Mouse (Mus musculus) adrenal gland, adult 2 months (tissue): ENCODE data around the gene Rsph6a. TPM values are rescaled to one million over a fixed set of nuclear protein-coding genes. Genes with fewer than 3 reads are reported as not detected.

Experiments
- DNase-seq: peaks from one replicate; pipeline ENCODE4 v3.0.0; 2021
- microRNA-seq, 2 experiments: library from miRNA; unstranded; fragments of <30 nt; microRNA quantifications; one replicate each; pipeline ENCODE4 v1.2.0; 2021
- polyA plus RNA-seq: library from polyadenylated mRNA; depleted of rRNA; stranded (reverse); fragments of >200 nt; gene quantifications from 2 replicates; pipeline ENCODE4 v1.2.3, GENCODE M21; 2012; rRNA removed
- total RNA-seq, 2 experiments: library from RNA; stranded (reverse); gene quantifications; 2 replicates each; pipeline ENCODE4 v1.2.3; 2021

The Rsph6a gene
- total and polyA plus RNA-seq, 3 experiments, result not detected

DNA sequence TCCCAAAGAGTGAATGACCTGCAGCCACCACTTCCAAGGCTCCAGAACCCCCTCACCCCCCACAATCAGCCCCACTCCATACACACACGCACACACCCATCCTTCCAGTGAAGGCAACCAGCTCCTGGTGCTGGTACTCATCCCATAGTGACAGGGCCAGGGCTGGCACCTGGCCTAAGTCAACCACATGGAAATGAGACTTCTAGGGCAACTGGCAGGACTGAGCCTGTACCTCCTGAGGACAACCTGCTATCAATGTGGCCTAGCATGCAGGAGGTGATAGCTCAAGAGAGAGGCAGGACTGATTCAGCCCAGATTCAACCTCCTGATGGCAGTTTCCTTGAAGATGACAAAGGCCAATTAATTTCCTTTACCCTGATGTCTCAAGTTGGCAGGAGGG is 45.8 kb downstream of the Rsph6a start:
- no peak for DNase-seq

DNA sequence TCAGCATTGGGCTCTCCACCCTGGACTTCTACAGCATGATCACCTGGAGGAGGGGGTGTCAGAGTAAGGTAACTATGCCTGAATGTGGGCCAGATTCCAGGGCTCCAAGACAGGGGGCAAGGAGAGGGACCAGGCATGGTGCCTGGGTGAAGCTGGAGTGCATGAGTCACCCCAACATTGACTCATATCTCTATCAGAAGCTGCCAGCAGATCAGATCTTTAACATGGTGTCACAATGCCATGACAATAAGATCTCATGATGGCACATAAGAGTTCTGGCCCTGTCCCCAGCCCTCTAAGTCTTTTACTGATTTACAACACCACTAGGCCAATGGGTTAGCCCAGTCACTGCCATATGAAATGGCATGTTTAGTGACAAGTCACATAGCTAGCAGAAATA is 49.3 kb downstream of the Rsph6a start:
- peak; percentile 56 for DNase-seq

DNA sequence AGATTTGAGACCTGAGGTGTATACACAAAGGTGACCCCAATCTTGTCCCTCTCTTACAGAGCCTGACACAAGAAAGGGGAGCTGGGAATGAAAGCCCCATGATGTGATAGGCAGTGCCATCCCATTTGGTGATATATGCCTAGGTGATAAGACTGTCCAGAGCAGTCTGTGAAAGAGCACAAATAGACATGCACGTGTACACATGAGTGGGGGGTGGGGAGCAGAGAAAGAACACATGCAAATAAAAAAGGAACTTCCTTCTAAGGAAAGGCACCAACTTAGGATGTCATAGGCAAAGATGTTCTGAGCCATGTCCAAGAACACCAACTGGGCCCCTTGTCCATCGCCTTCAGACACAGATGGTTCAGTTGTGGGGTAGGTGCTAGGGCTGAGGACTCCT is 50.0 kb downstream of the Rsph6a start:
- DNase-seq, result no peak

DNA sequence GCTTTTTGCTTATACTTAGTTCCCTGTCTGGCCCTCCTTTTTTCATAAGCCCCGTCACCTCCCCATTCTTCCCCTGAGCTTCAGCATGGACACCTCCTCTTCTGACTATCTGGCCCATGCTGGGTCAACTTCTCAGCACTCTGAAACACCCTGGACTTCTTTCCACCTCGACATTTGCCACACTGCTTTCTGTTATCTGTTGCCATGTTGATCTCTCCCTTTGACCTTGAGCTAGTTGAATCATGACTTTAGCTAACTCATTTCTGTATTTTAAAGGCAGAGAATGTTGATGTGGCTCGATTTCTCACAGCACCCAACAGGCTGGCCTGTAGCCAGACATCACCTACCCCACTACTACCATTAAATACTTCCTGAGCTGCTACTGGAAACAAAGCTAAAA is 52.9 kb downstream of the Rsph6a start:
- peak; percentile 55 for DNase-seq

DNA sequence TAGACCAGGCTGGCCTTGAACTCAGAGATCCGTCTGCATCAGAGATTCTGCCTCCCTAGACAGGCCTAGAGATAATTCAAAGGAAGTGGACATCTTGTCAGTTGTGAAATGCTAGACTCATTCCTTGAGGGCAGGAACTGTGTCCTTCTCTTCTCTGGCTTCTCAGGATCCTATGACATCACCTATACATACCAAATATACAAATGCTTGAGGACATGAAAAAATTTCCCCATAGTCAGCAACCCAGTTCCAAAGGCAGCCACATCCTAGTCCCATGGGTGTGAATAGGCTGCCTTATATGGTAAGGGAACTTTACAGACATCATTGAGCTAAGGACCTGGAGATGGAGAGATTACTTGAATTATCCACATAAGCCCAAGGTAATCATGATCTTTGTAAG is 55.1 kb downstream of the Rsph6a start:
- no peak for DNase-seq

DNA sequence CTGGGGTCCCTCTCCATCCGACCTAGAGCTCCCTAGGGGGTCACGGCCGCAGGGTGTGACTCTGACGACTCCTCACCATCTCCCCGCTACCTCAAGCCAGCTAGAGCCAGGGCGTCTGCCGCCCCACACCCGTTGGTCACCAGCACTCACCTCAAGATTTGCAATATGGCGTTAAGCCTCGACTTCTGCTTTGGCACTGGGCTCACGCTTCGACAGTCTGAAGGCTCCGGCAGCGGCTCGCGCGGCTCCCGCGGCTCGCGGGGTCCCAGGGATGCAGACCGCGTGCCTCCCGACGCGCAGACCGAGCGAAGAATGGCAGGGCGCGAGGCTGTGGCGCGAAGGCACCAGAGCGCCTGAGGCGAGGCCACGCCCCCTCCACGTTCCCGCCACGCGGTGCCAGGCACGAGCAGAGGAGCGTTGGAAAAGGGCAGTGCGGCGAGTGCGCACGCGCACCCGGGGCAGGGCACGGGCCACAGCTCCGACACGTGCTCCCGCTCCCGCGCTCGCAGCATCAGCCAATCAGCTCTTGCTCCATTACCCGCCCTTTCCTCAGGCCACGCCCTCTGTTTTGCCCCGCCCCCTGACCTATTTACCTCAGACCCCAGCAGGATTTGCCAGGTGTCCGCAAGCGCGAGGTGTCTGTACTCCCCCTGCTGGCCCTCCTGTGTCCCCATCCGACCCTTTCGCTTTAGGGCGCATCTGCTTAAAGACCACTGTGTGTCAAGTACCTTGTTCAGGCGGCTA is 63.7 kb downstream of the Rsph6a start, which contains the start of gene Gm4969:
TSS of gene Gm4969 (minus strand) at position 341 of the 744 bp plus-strand sequence.
- peak; percentile 68 for DNase-seq

DNA sequence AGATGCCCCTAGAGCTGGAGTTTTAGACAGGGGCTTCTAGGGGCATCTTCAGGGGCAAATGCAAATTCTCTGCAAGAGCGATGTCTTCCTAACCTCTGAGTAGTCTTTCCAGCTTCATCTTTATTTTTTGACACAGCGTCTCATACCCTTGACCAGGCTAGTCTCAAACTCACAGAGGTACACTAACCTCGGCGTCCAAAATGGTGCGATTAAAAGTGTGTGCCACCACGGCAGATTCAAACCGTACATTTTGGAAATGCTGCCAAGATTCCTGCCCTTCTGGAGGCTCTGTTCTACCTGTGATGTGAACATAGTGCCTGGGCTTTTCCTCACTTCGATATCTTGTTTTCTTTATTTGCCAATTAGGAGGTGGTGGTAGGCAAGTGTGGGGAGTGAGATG is 64.6 kb downstream of the Rsph6a start:
- no peak for DNase-seq

DNA sequence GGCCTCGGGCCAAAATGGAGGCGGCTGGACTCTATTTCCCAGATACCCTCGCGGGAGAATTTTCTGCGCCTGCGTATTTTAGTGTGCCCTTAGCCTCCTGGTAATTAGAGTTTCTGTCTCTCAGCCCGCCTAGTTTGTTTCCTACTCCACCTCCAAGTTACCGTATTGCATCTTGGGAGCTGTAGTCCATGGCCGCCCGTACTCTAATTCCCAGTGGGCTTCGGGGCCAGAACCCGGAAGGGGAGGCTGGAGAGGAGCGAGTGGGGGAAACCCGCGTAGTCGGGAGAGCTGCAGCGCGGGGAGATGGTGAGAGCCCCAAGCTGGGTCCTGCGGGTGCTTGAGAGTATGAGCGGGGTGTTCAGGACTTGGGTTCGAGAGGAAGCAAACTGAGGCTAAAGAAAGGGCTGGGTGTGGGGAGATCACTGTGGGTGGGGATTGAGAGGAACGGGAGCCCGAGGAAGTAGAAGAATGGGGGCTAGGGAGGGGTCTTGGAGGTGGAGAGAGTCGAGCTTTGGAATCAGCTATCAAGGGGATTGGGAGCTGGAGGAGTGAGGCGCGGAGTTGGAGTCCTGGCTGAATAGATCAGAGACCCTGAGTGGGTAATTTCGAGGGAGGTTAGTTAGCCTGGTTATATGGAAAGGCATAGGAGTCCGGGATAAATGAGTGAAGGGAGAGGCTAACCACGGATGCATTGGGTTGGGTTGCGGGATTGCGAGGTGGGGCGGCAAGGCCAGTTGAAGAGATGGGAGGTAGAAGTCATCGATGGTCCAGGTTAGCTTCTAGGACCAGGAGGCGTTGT is 65.3 kb downstream of the Rsph6a start, which contains the start of gene Fbxo46:
TSS of gene Fbxo46 (plus strand) at position 229 of the 799 bp plus-strand sequence.
- DNase-seq, result peak; percentile 95

DNA sequence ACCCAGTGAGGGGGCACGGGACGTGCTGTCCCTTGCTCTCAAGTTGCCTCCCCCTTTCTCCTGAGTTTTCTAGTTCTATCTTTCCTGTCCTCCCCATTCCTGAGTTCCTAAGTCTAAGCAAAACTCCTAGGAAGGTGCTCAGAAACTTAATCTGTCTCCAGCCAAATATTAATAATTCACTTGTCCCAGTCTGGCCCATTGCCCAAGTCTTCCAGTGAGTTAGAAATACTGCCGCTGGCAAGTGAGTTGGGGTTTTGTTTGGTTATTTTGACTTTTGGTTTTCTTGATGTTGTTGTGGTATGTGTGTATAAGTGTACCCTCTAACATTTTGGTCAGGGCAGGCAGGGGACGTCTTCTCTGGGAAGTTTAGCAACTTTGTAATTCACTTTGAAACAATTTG is 67.2 kb downstream of the Rsph6a start:
- DNase-seq, result no peak

Small RNA genes lying within 50 kb of the gene (microRNA-seq; reads per million reads assigned to microRNA genes)
- 0.83 to 2.2 reads per million in 2 experiments for gene Mir3100

Other genes starting within 250 kb of the Rsph6a start
- not detected for gene Psg17, start 233.1 kb upstream of the Rsph6a start, total RNA-seq
- gene Psg17, start 233.1 kb upstream of the Rsph6a start, polyA plus RNA-seq, result not detected in 2 replicates
- 1 to 10 TPM; 7.0 to 7.5 TPM for gene Mill2, start 214.7 kb upstream of the Rsph6a start, total RNA-seq
- gene Mill2, start 214.7 kb upstream of the Rsph6a start, polyA plus RNA-seq, result 4.6 and 4.9 TPM in 2 replicates
- gene Pglyrp1, start 183.4 kb upstream of the Rsph6a start, total RNA-seq, result 1 to 10 TPM; 1.2 TPM
- gene Pglyrp1, start 183.4 kb upstream of the Rsph6a start, polyA plus RNA-seq, result 3.6 and 5.2 TPM in 2 replicates
- gene Ccdc61, start 144.3 kb upstream of the Rsph6a start, total RNA-seq, result 10 to 100 TPM in 1 of 2 experiments, 1 to 10 TPM in 1; 10.0 to 10.1 TPM
- gene Ccdc61, start 144.3 kb upstream of the Rsph6a start, polyA plus RNA-seq, result 28.5 and 30.2 TPM in 2 replicates
- gene Nova2, start 128.8 kb upstream of the Rsph6a start, total RNA-seq, result 1 to 10 TPM; 3.5 to 4.6 TPM
- 1.7 and 1.9 TPM in 2 replicates for gene Nova2, start 128.8 kb upstream of the Rsph6a start, polyA plus RNA-seq
- not detected for gene Nanos2, start 67.3 kb upstream of the Rsph6a start, total RNA-seq
- not detected in 2 replicates for gene Nanos2, start 67.3 kb upstream of the Rsph6a start, polyA plus RNA-seq
- gene Mypop, start 63.4 kb upstream of the Rsph6a start, total RNA-seq, result 10 to 100 TPM in 1 of 2 experiments, 1 to 10 TPM in 1; 8.9 to 16.8 TPM
- gene Mypop, start 63.4 kb upstream of the Rsph6a start, polyA plus RNA-seq, result 36.5 and 39.8 TPM in 2 replicates
- gene Irf2bp1, start 50.6 kb upstream of the Rsph6a start, total RNA-seq, result 10 to 100 TPM; 36.8 to 44.3 TPM
- gene Irf2bp1, start 50.6 kb upstream of the Rsph6a start, polyA plus RNA-seq, result 74.8 and 78.3 TPM in 2 replicates
- not detected for gene Foxa3, start 31.2 kb upstream of the Rsph6a start, total RNA-seq
- 0.08 and 0.24 TPM in 2 replicates for gene Foxa3, start 31.2 kb upstream of the Rsph6a start, polyA plus RNA-seq
- 100 to 1,000 TPM in 1 of 2 experiments, 10 to 100 TPM in 1; 94.4 to 103 TPM for gene Sympk, start 30.3 kb upstream of the Rsph6a start, total RNA-seq
- 123 and 159 TPM in 2 replicates for gene Sympk, start 30.3 kb upstream of the Rsph6a start, polyA plus RNA-seq
- gene Dmwd, start 21.5 kb downstream of the Rsph6a start, total RNA-seq, result 10 to 100 TPM; 44.2 to 58.5 TPM
- 144 and 152 TPM in 2 replicates for gene Dmwd, start 21.5 kb downstream of the Rsph6a start, polyA plus RNA-seq
- 100 to 1,000 TPM; 130 to 142 TPM for gene Dmpk, start 29.2 kb downstream of the Rsph6a start, total RNA-seq
- 743 and 836 TPM in 2 replicates for gene Dmpk, start 29.2 kb downstream of the Rsph6a start, polyA plus RNA-seq
- gene Six5, start 39.9 kb downstream of the Rsph6a start, total RNA-seq, result 10 to 100 TPM; 12.6 to 16.1 TPM
- 77.3 and 86.0 TPM in 2 replicates for gene Six5, start 39.9 kb downstream of the Rsph6a start, polyA plus RNA-seq
- gene Gm4969, start 63.7 kb downstream of the Rsph6a start, total RNA-seq, result not detected
- 0.04 TPM in 1 of 2 replicates, not detected in the other for gene Gm4969, start 63.7 kb downstream of the Rsph6a start, polyA plus RNA-seq
- 10 to 100 TPM; 11.9 to 12.8 TPM for gene Fbxo46, start 65.2 kb downstream of the Rsph6a start, total RNA-seq
- 12.8 and 13.5 TPM in 2 replicates for gene Fbxo46, start 65.2 kb downstream of the Rsph6a start, polyA plus RNA-seq
- 10 to 100 TPM; 14.0 to 21.2 TPM for gene Qpctl, start 94.6 kb downstream of the Rsph6a start, total RNA-seq
- gene Qpctl, start 94.6 kb downstream of the Rsph6a start, polyA plus RNA-seq, result 24.6 and 26.3 TPM in 2 replicates
- gene Snrpd2, start 95.0 kb downstream of the Rsph6a start, total RNA-seq, result 10 to 100 TPM; 78.3 to 93.6 TPM
- gene Snrpd2, start 95.0 kb downstream of the Rsph6a start, polyA plus RNA-seq, result 5.3 and 7.9 TPM in 2 replicates
- under 1 TPM; 0.41 to 0.58 TPM for gene Gipr, start 111.4 kb downstream of the Rsph6a start, total RNA-seq
- gene Gipr, start 111.4 kb downstream of the Rsph6a start, polyA plus RNA-seq, result 1.6 and 2.6 TPM in 2 replicates
- 10 to 100 TPM; 34.7 to 69.4 TPM for gene Eml2, start 121.7 kb downstream of the Rsph6a start, total RNA-seq
- gene Eml2, start 121.7 kb downstream of the Rsph6a start, polyA plus RNA-seq, result 58.2 and 59.7 TPM in 2 replicates
- 10 to 100 TPM in 1 of 2 experiments, 1 to 10 TPM in 1; 6.4 to 11.8 TPM for gene Gpr4, start 157.8 kb downstream of the Rsph6a start, total RNA-seq
- 20.4 and 23.8 TPM in 2 replicates for gene Gpr4, start 157.8 kb downstream of the Rsph6a start, polyA plus RNA-seq
- gene Opa3, start 173.6 kb downstream of the Rsph6a start, total RNA-seq, result 10 to 100 TPM; 31.2 to 43.5 TPM
- gene Opa3, start 173.6 kb downstream of the Rsph6a start, polyA plus RNA-seq, result 30.2 and 32.3 TPM in 2 replicates
- 10 to 100 TPM; 45.8 to 55.8 TPM for gene Vasp, start 217.1 kb downstream of the Rsph6a start, total RNA-seq
- 136 and 143 TPM in 2 replicates for gene Vasp, start 217.1 kb downstream of the Rsph6a start, polyA plus RNA-seq
- not detected for gene Ppm1n, start 225.4 kb downstream of the Rsph6a start, total RNA-seq
- 0.09 and 0.68 TPM in 2 replicates for gene Ppm1n, start 225.4 kb downstream of the Rsph6a start, polyA plus RNA-seq
- gene Rtn2, start 227.9 kb downstream of the Rsph6a start, total RNA-seq, result 1 to 10 TPM; 4.2 to 7.4 TPM
- gene Rtn2, start 227.9 kb downstream of the Rsph6a start, polyA plus RNA-seq, result 14.6 and 19.4 TPM in 2 replicates